Mouse (Mus musculus): ENCODE measurements around the gene Adprh. TPM values are rescaled to one million over a fixed set of nuclear protein-coding genes. Genes with fewer than 3 reads are reported as not detected.

Adprh gene
- total RNA-seq, 2 experiments from 2014 or later = 8.6 to 31.6 TPM

DNA sequence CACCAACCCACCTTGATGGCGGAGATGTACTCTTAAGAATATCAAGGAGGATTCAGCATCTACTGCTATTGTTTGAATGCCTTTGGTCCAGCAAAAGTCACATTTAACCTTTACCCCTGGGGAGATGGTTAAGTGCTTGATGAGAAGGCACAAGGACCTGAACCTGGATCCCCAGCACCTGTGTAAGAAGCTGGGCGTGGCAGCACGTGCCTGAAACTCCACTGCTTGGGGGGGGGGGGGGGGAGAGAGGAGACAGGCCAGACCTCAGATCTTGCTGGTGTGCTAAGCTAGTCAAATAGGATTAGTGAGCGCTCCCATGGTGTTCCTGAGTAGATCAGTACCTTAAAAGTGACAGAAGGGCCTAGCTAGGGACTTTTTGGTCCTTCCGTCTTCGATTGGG is 51.0 kb downstream of the Adprh start:
- no peak for ATAC-seq (replicated peaks; ENCODE audit: low FRiP score, low TSS enrichment, poor library complexity, severe bottlenecking)

- no peak for ATAC-seq (replicated peaks; ENCODE audit: low FRiP score, low TSS enrichment, poor library complexity, severe bottlenecking)
Measured at GRCm38 (mm10) chr16:38400311-38400960, 52.1 kb downstream of the Adprh start.

GRCm38 (mm10) chr16:38399531-38400231 is 52.8 kb downstream of the Adprh start:
- peak; percentile 33; the same call in 1 of the 2 replicates for ATAC-seq (replicated peaks; ENCODE audit: low FRiP score, low TSS enrichment, poor library complexity, severe bottlenecking)

- ATAC-seq (replicated peaks; ENCODE audit: low FRiP score, low TSS enrichment, poor library complexity, severe bottlenecking) = no peak
Measured at GRCm38 (mm10) chr16:38399076-38399475, 53.4 kb downstream of the Adprh start.

DNA sequence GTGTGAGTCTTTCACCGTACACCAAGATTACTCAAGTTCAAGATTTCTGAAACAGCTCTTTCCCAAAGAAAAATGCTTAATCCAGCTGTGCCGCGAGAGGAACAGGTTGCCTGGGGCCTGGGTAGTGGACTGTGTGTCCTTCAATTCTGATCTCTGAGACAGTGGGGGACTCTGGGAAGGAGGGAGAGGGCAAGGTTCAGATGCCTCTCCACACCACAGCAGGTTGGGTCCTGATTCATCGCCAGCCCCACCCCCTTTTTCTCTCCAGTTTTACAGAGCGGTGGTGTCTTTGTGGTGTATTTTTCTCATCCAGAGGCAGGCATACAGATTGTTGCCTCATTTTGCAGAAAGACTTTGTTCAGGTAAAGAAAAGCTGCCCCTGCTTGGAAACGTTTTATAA is 54.2 kb downstream of the Adprh start:
- no peak for ATAC-seq (replicated peaks; ENCODE audit: low FRiP score, low TSS enrichment, poor library complexity, severe bottlenecking)

- peak; percentile 48; the same call in 1 of the 2 replicates for ATAC-seq (replicated peaks; ENCODE audit: low FRiP score, low TSS enrichment, poor library complexity, severe bottlenecking)
Measured at GRCm38 (mm10) chr16:38396155-38396554, 56.3 kb downstream of the Adprh start.

GRCm38 (mm10) chr16:38395060-38395730 is 57.3 kb downstream of the Adprh start:
- ATAC-seq (replicated peaks; ENCODE audit: low FRiP score, low TSS enrichment, poor library complexity, severe bottlenecking) = no peak

- no peak for ATAC-seq (replicated peaks; ENCODE audit: low FRiP score, low TSS enrichment, poor library complexity, severe bottlenecking)
Measured at GRCm38 (mm10) chr16:38394191-38394618, 58.3 kb downstream of the Adprh start.

Other genes starting within 250 kb of the Adprh start
- not detected in 2 replicates for gene Nr1i2, start 157.9 kb downstream of the Adprh start, total RNA-seq (2014; fragmentation: Nextera tagmentation)
- gene Nr1i2, start 157.9 kb downstream of the Adprh start, total RNA-seq (2017) = not detected in 2 replicates
- gene Maats1, start 110.6 kb downstream of the Adprh start, total RNA-seq (2014; fragmentation: Nextera tagmentation) = not detected in 2 replicates
- gene Maats1, start 110.6 kb downstream of the Adprh start, total RNA-seq (2017) = 0.04 and 0.66 TPM in 2 replicates
- gene Cox17, start 105.7 kb downstream of the Adprh start, total RNA-seq (2014; fragmentation: Nextera tagmentation) = 228 and 369 TPM in 2 replicates
- 465 and 506 TPM in 2 replicates for gene Cox17, start 105.7 kb downstream of the Adprh start, total RNA-seq (2017)
- gene Gm21987, start 105.7 kb downstream of the Adprh start, total RNA-seq (2014; fragmentation: Nextera tagmentation) = not detected in 2 replicates
- not detected in 2 replicates for gene Gm21987, start 105.7 kb downstream of the Adprh start, total RNA-seq (2017)
- gene Popdc2, start 90.5 kb downstream of the Adprh start, total RNA-seq (2014; fragmentation: Nextera tagmentation) = 10.0 and 10.1 TPM in 2 replicates
- gene Popdc2, start 90.5 kb downstream of the Adprh start, total RNA-seq (2017) = 3.1 TPM in 1 of 2 replicates, not detected in the other
- gene Pla1a, start 19.6 kb downstream of the Adprh start, total RNA-seq (2014; fragmentation: Nextera tagmentation) = not detected in 2 replicates
- gene Pla1a, start 19.6 kb downstream of the Adprh start, total RNA-seq (2017) = not detected in 2 replicates
- not detected in 2 replicates for gene Cd80, start 2.9 kb upstream of the Adprh start, total RNA-seq (2014; fragmentation: Nextera tagmentation)
- gene Cd80, start 2.9 kb upstream of the Adprh start, total RNA-seq (2017) = not detected in 2 replicates
- 22.1 and 23.3 TPM in 2 replicates for gene Timmdc1, start 70.0 kb upstream of the Adprh start, total RNA-seq (2014; fragmentation: Nextera tagmentation)
- gene Timmdc1, start 70.0 kb upstream of the Adprh start, total RNA-seq (2017) = 32.0 and 33.0 TPM in 2 replicates
- gene Poglut1, start 97.6 kb upstream of the Adprh start, total RNA-seq (2014; fragmentation: Nextera tagmentation) = 22.2 and 32.6 TPM in 2 replicates
- gene Poglut1, start 97.6 kb upstream of the Adprh start, total RNA-seq (2017) = 21.9 and 23.2 TPM in 2 replicates
- 32.5 and 48.5 TPM in 2 replicates for gene Tmem39a, start 106.0 kb upstream of the Adprh start, total RNA-seq (2014; fragmentation: Nextera tagmentation)
- 23.8 and 51.7 TPM in 2 replicates for gene Tmem39a, start 106.0 kb upstream of the Adprh start, total RNA-seq (2017)